Mouse (Mus musculus): ENCODE data around the gene Nol12. TPM values are rescaled to one million over a fixed set of nuclear protein-coding genes. Genes with fewer than 3 reads are reported as not detected.
A peak's percentile ranks its signal among the peaks of the same experiment; 100 is the strongest.

Gene Nol12
- total RNA-seq, 2 experiments from 2014 or later, result 35.9 to 36.1 TPM

- peak; percentile 80 to 87 for DNase-seq (ENCODE audit: low spot score in 2 of 2)
These were observed 19.1 kb upstream of the Nol12 start for GRCm38 (mm10) chr15:78915660-78916017.

GRCm38 (mm10) chr15:78916052-78916826 is 18.5 kb upstream of the Nol12 start:
- DNase-seq (ENCODE audit: low spot score in 2 of 2), result no peak

GRCm38 (mm10) chr15:78918126-78918525 is 16.6 kb upstream of the Nol12 start:
- DNase-seq (ENCODE audit: low spot score in 2 of 2), result no peak

DNA sequence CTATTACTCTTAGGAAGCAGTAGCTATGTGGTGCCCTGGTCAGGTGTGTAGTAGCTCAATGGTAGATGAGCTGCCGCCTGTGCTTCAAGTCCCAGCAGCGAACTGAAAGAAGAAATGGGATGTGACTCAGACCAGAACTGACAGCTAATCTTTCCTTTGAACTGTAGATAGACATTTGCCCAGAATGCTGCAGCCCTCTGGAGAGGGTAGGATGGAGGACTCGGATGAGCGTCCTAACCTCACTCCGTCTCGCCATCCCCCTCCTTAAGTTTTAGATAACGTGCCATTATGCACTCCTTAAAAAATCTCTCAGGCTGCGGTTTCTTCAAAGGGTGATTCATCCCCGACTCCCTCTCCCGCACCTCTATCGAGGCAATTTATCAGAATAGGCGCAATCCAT is 14.8 kb upstream of the Nol12 start:
- DNase-seq (ENCODE audit: low spot score in 2 of 2), result no peak

- DNase-seq (ENCODE audit: low spot score in 2 of 2), result no peak
These were observed 12.0 kb upstream of the Nol12 start for GRCm38 (mm10) chr15:78922700-78923099.

DNA sequence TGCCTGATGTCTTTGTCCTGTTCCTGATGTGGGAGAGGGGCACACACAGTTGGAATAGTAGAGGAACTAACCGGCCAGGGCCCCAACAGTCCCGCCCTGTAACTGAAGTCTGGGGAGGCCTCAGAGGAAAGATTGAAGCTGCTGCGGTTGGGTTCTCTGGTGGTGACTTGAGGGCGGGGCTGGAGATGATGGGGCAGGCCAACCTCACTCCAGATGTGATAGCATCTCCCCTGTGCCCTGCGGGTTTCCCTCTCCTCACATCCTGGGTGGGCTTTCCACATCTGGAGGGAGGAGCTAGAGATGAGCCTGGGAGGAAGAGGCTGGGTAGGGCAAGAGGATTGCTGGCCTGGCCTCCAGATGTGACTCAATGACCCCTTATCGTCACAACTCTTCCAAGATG is 11.1 kb upstream of the Nol12 start:
- no peak for DNase-seq (ENCODE audit: low spot score in 2 of 2)

- DNase-seq (ENCODE audit: low spot score in 2 of 2), result no peak
These were observed 9.6 kb upstream of the Nol12 start for GRCm38 (mm10) chr15:78925129-78925528.

DNA sequence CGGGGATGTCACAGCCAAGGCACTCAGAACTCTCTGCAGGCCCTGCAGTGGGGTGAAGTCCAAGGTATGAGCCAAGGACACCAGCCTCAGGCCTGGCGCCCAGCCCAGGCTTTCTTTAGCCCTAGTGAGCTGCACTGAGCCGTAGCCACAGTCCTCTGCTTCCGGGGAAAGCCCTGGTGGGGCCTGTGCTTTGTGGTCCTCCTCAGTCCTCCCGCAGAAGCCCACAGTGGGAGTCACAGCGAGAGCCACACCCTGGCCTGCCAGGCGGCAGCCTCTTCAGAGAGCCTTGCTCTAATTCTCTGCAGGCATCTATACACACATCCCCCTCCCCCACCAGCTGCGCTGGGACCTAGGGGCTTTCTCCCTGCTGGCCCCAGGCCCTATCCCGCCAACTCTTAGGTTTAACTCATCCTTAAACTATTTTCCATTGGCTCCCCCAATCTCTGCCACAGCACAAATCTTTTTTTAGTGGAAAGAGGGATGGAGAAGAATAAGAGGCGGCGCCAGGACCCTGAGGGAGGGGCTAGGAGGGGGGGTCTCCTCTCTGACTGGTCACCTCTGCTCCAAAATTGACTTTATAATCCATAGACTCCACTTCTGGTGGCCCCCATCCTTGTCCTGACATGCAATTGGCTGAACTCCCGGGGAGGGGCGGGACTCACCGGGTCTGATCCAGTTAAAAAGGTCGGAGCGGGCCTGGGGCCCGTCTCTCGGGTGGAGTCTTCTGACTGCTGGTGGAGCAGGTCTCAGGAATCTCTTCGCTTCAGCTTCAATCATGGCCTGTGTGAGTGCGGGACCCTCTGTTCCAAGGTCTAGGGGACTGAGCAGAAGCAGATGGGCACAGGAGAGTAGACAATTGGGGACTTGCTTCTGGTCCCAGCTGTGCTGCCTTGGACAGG is 8.5 kb upstream of the Nol12 start, which contains the start of gene Lgals1:
Gene Lgals1, plus strand, starts transcription at position 705 of the 899 bp plus-strand sequence.
- peak; percentile 48 to 66 for DNase-seq (ENCODE audit: low spot score in 2 of 2)

- no peak for DNase-seq (ENCODE audit: low spot score in 2 of 2)
These were observed 7.5 kb upstream of the Nol12 start for GRCm38 (mm10) chr15:78927021-78927787.

GRCm38 (mm10) chr15:78927788-78928457 is 6.8 kb upstream of the Nol12 start:
- DNase-seq (ENCODE audit: low spot score in 2 of 2), result no peak

DNA sequence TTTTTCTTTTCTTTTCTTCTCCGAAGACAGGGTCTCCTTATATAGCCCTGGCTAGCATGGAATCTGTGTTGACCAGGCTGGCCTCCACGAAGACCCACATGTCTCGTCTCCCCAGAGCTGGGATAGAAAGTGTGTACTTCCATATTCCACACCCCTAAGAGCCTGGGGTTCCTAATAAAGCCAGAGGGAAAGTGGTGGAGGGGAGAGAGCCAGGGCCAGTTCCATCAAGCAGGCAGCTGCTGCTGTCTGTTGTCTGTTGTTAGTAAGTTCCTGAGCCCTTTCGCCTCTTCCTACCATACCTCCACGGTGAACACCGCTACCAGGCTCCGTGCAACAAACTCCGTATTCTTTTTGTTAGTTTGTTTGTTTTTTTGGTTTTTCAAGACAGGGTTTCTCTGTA is 6.2 kb upstream of the Nol12 start:
- no peak for DNase-seq (ENCODE audit: low spot score in 2 of 2)

- no peak for DNase-seq (ENCODE audit: low spot score in 2 of 2)
These were observed 4.5 kb upstream of the Nol12 start for GRCm38 (mm10) chr15:78930192-78930706.

DNA sequence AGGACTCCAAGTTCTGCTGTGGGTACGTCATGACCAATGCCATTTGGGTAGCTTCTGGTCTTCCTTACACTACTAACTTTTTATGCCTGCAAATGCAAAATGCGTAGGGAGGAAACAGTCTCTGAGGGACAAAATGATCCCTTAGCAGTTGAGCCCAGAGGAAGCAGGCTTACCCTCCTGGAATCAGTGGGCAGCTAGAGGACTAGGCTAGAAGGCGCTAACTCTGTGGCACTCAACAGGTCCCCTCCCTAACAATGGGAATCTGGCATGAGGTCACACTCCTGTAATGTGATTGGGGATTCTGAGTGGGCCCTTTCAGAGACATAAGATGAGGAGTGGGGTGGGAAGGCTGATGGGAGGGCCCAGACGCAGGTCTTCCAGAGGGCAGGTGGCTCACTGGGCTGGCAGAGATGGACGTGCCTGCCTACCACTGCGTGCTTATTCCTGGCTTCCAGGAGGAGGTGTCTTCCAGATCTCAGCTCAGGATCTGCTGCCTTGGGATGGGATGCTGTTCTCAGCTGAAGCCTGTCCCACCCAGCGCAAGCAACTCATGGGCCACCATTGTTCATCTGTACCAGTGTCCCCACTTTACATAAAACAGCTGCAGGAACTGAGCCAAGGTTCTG is 3.8 kb upstream of the Nol12 start:
- no peak for DNase-seq (ENCODE audit: low spot score in 2 of 2)

DNA sequence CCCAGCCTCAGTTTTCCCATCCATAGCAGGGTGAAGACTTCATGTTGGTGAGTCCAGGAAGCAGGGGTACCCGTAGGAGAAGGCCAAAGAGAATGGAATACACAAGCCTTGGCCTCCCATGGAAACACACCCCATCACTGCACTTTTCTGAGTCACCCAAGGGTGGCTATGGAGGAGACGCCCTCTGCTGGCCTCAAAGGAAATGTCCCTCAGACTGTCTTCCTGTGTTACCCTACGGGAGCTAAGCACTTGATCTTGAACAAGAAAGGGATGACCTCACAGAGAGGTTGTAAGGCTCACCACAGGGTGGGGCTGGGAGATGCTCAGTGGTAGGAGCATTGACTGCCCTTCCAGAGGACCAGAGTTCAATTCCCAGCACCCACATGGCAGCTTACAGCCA is 3.2 kb upstream of the Nol12 start:
- no peak for DNase-seq (ENCODE audit: low spot score in 2 of 2)

DNA sequence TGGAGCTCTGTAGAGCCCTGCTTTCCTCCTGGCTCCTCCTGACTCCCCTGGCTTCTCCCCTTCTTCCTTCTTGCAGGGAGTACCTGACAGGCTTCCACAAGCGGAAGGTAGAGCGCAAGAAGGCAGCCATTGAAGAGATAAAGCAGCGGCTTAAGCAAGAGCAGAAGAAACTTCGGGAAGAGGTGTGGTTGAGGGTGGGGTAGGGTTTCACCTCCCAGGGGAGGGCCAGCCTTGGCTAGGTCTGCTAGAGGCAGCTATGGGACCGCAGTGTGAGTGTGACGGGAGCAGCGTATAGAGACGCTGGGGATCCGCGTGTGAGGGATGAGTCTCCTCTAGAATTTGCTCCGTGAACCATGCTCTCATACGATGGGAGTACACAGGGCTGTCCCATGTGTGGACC is 1.7 kb downstream of the Nol12 start:
- no peak for DNase-seq (ENCODE audit: low spot score in 2 of 2)

GRCm38 (mm10) chr15:78937311-78937710 is 2.6 kb downstream of the Nol12 start:
- DNase-seq (ENCODE audit: low spot score in 2 of 2), result no peak

- no peak for DNase-seq (ENCODE audit: low spot score in 2 of 2)
These were observed 3.2 kb downstream of the Nol12 start for GRCm38 (mm10) chr15:78937963-78938362.

- DNase-seq (ENCODE audit: low spot score in 2 of 2), result no peak
These were observed 5.6 kb downstream of the Nol12 start for GRCm38 (mm10) chr15:78940325-78940724.

DNA sequence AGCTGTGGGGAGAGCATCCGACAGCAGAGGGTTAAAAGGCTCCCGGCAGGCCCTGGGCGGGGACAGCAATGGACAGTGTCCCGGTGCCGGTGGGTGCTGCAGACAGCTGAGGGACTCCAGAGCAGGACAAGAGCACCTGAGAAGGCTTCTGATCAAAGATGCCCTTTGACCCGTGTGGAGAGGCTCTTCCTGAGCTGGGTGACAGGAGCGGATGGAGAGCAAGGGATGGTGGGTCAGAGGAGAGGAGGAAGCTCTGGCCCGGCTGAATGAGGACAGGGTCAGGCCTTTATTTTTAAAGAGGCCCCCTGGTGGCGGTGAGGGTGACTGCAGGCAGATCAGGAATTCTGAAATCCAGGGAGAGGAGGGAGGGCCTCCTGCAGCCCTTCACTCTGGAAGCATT is 7.9 kb downstream of the Nol12 start:
- DNase-seq (ENCODE audit: low spot score in 2 of 2), result peak; percentile 84

- DNase-seq (ENCODE audit: low spot score in 2 of 2), result no peak
These were observed 11.5 kb downstream of the Nol12 start for GRCm38 (mm10) chr15:78946232-78946631.
